Mouse (Mus musculus): ENCODE results near the gene Phlpp1.

GRCm38 (mm10) chr1:106203942-106204341 is 32.4 kb downstream of the Phlpp1 start:
- TF ChIP-seq CTCF (IDR thresholded peaks at IDR 0.05; ENCODE audit: borderline replicate concordance, extremely low read depth, insufficient read depth, insufficient read length) (no peak), POLR2A (IDR thresholded peaks at IDR 0.05; ENCODE audit: borderline replicate concordance, extremely low read depth, insufficient read depth, insufficient read length, poor library complexity, severe bottlenecking) (no peak)

Data from brain, embryonic 14.5 days (tissue).